Mouse (Mus musculus) bone marrow macrophage, adult 2 months (primary cell): ENCODE results near the gene Dclk1.

Experiments used
- CTCF ChIP-seq: IDR thresholded peaks from 2 replicates; pipeline ENCODE4 v1.5.1; 2012; ENCODE audit warnings: low read depth, mild to moderate bottlenecking, low read length, moderate library complexity
- POLR2A ChIP-seq: IDR thresholded peaks from 2 replicates; pipeline ENCODE4 v1.6.1; 2012; ENCODE audit warnings: mild to moderate bottlenecking, low read depth, low read length, borderline replicate concordance

- TF ChIP-seq POLR2A: no peak
- TF ChIP-seq CTCF: no peak
These were observed 304.9 kb downstream of the Dclk1 start for GRCm38 (mm10) chr3:55547106-55547505.
